In genomic region chr12:53962004-53962403, GRCm38 (mm10) we compare ENCODE assay signal across 28 mouse cellular contexts.
DNase-seq lines count a peak whose midpoint lies in the region; ATAC-seq and TF ChIP-seq lines count a peak whose summit lies in the region.
"Had no signal": no experiment of that assay in that cellular context is flagged by ENCODE, and none has a peak within 500 bp of the region (broad histone marks: within the 10 kb centered on the region; RNA-seq: fewer than 3 reads in every experiment).

No protein-coding gene starts in this region.

- 44% methylated on average over 7 of the region's 7 CpGs for WGBS in hindbrain, embryonic 11.5 days
- 32% methylated on average over 7 of the region's 7 CpGs for WGBS in hindbrain, embryonic 16.5 days
- 53% methylated on average over 7 of the region's 7 CpGs for WGBS in hindbrain, embryonic 12.5 days
- WGBS in midbrain, embryonic 13.5 days, result 18% methylated on average over 7 of the region's 7 CpGs
- WGBS in heart, embryonic 12.5 days, result 71% methylated on average over 7 of the region's 7 CpGs

- peak; percentile 59; the same call in 1 of the 2 replicates for ATAC-seq in hindbrain, embryonic 11.5 days (ENCODE audit: low FRiP score)
- ATAC-seq in hindbrain, embryonic 16.5 days, result no peak
- peak; percentile 68 for ATAC-seq in hindbrain, embryonic 12.5 days (ENCODE audit: low FRiP score)
- peak; percentile 65 for ATAC-seq in midbrain, embryonic 13.5 days
- no peak for ATAC-seq in heart, embryonic 12.5 days (ENCODE audit: insufficient number of reproducible peaks, low FRiP score)
- ATAC-seq: activated CD4-positive, CD25-positive, alpha-beta regulatory T cell, adult 4 months; forebrain, postnatal 0 days; inflammation-experienced regulatory T-cells, adult 6 months had no signal

- no peaks in the 10 kb centered on the region for H3K36me3 ChIP-seq in hindbrain, embryonic 11.5 days (ENCODE audit: control insufficient read depth, insufficient read depth, low read length)
- H3K36me3 ChIP-seq in hindbrain, embryonic 16.5 days (ENCODE audit: control insufficient read depth, insufficient read depth, low read length), result no peaks in the 10 kb centered on the region
- no peaks in the 10 kb centered on the region for H3K36me3 ChIP-seq in hindbrain, embryonic 12.5 days
- H3K36me3 ChIP-seq in midbrain, embryonic 13.5 days, result no peaks in the 10 kb centered on the region
- H3K36me3 ChIP-seq in heart, embryonic 12.5 days, result no peaks in the 10 kb centered on the region
- H3K36me3 ChIP-seq: embryonic facial prominence, embryonic 10.5 days; embryonic facial prominence, embryonic 15.5 days; forebrain, embryonic 12.5 days; kidney, embryonic 15.5 days; limb, embryonic 12.5 days; liver, embryonic 15.5 days; neural tube, embryonic 13.5 days had no signal

- no peaks in the 10 kb centered on the region for H3K4me1 ChIP-seq in hindbrain, embryonic 11.5 days (replicated peaks; ENCODE audit: control insufficient read depth, insufficient read depth, low read length)
- H3K4me1 ChIP-seq in hindbrain, embryonic 16.5 days (ENCODE audit: control insufficient read depth, insufficient read depth, low read depth, low read length), result no peaks in the 10 kb centered on the region; the same call in 1 of the 2 replicates
- peaks cover 11% of the 10 kb centered on the region for H3K4me1 ChIP-seq in hindbrain, embryonic 12.5 days
- peaks cover 22% of the 10 kb centered on the region for H3K4me1 ChIP-seq in midbrain, embryonic 13.5 days (replicated peaks)
- H3K4me1 ChIP-seq in heart, embryonic 12.5 days (replicated peaks), result no peaks in the 10 kb centered on the region
- H3K4me1 ChIP-seq: embryonic facial prominence, embryonic 10.5 days; embryonic facial prominence, embryonic 15.5 days; kidney, embryonic 15.5 days; liver, embryonic 15.5 days had no signal

- DNase-seq in hindbrain, embryonic 11.5 days (ENCODE audit: low spot score), result peak; percentile 35
- DNase-seq in brain, embryonic 14.5 days (ENCODE audit: low read depth), result peak; percentile 61
- DNase-seq: adrenal gland, adult 8-10 months; cerebellum, adult 9-10 months; cerebellum, postnatal 36 days; forebrain, postnatal 0 days; heart, postnatal 36 days; kidney, adult 18-20 months; kidney, postnatal 25 days; lung, embryonic 14.5 days; lung, postnatal 14 days; right cerebral cortex, postnatal 14 days; thymus, postnatal 4 days had no signal

- no peaks in the 10 kb centered on the region for H3K27me3 ChIP-seq in hindbrain, embryonic 11.5 days (ENCODE audit: control insufficient read depth, insufficient read depth, low read length)
- H3K27me3 ChIP-seq in hindbrain, embryonic 16.5 days (replicated peaks; ENCODE audit: control insufficient read depth, insufficient read depth, low read length), result no peaks in the 10 kb centered on the region
- no peaks in the 10 kb centered on the region for H3K27me3 ChIP-seq in hindbrain, embryonic 12.5 days
- no peaks in the 10 kb centered on the region for H3K27me3 ChIP-seq in midbrain, embryonic 13.5 days
- no peaks in the 10 kb centered on the region for H3K27me3 ChIP-seq in heart, embryonic 12.5 days (replicated peaks)
- H3K27me3 ChIP-seq: CH12.LX; embryonic facial prominence, embryonic 15.5 days; forebrain, embryonic 12.5 days; kidney, embryonic 15.5 days; limb, embryonic 12.5 days; liver, embryonic 15.5 days; neural tube, embryonic 13.5 days had no signal

- H3K9me3 ChIP-seq in hindbrain, embryonic 11.5 days (ENCODE audit: control insufficient read depth, low read length), result no peaks in the 10 kb centered on the region
- no peaks in the 10 kb centered on the region for H3K9me3 ChIP-seq in hindbrain, embryonic 16.5 days (ENCODE audit: control insufficient read depth, low read length)
- H3K9me3 ChIP-seq in hindbrain, embryonic 12.5 days (replicated peaks), result no peaks in the 10 kb centered on the region
- no peaks in the 10 kb centered on the region for H3K9me3 ChIP-seq in midbrain, embryonic 13.5 days
- H3K9me3 ChIP-seq in heart, embryonic 12.5 days (replicated peaks), result no peaks in the 10 kb centered on the region
- H3K9me3 ChIP-seq: embryonic facial prominence, embryonic 10.5 days; embryonic facial prominence, embryonic 15.5 days; forebrain, embryonic 12.5 days; kidney, embryonic 15.5 days; limb, embryonic 12.5 days; liver, embryonic 15.5 days; neural tube, embryonic 13.5 days had no signal

- no peak overlapping the region for H3K9ac ChIP-seq in hindbrain, embryonic 11.5 days (ENCODE audit: low read depth, low read length)
- no peak overlapping the region for H3K9ac ChIP-seq in hindbrain, embryonic 16.5 days (ENCODE audit: low read depth, low read length)
- H3K9ac ChIP-seq in hindbrain, embryonic 12.5 days, result no peak overlapping the region
- H3K9ac ChIP-seq in midbrain, embryonic 13.5 days (replicated peaks), result no peak overlapping the region
- no peak overlapping the region for H3K9ac ChIP-seq in heart, embryonic 12.5 days
- H3K9ac ChIP-seq: embryonic facial prominence, embryonic 15.5 days; forebrain, embryonic 12.5 days; forebrain, postnatal 0 days; kidney, embryonic 15.5 days; limb, embryonic 12.5 days; liver, embryonic 15.5 days; lung, embryonic 14.5 days; neural tube, embryonic 13.5 days had no signal

- no peak overlapping the region for H3K4me3 ChIP-seq in hindbrain, embryonic 11.5 days (ENCODE audit: low read depth, low read length)
- H3K4me3 ChIP-seq in hindbrain, embryonic 16.5 days (ENCODE audit: low read length), result no peak overlapping the region
- H3K4me3 ChIP-seq in hindbrain, embryonic 12.5 days, result no peak overlapping the region
- H3K4me3 ChIP-seq in midbrain, embryonic 13.5 days (replicated peaks), result no peak overlapping the region
- H3K4me3 ChIP-seq in heart, embryonic 12.5 days, result no peak overlapping the region
- H3K4me3 ChIP-seq: embryonic facial prominence, embryonic 10.5 days; embryonic facial prominence, embryonic 15.5 days; forebrain, embryonic 12.5 days; kidney, embryonic 15.5 days; left cerebral cortex, adult 2 months; limb, embryonic 12.5 days; liver, embryonic 15.5 days; neural tube, embryonic 13.5 days had no signal

- TF ChIP-seq CTCF in brain, embryonic 14.5 days (IDR thresholded peaks at IDR 0.05; ENCODE audit: borderline replicate concordance, extremely low read depth, insufficient read depth, insufficient read length), result no peak

- H3K4me2 ChIP-seq in hindbrain, embryonic 11.5 days (replicated peaks; ENCODE audit: low read depth, low read length), result no peak overlapping the region
- no peak overlapping the region for H3K4me2 ChIP-seq in hindbrain, embryonic 16.5 days (ENCODE audit: low read length)
- H3K4me2 ChIP-seq in hindbrain, embryonic 12.5 days (replicated peaks), result no peak overlapping the region
- 0 out of 2 replicates have a peak overlapping the region, but pooled peaks have one; percentile 9 for H3K4me2 ChIP-seq in midbrain, embryonic 13.5 days (replicated peaks)
- no peak overlapping the region for H3K4me2 ChIP-seq in heart, embryonic 12.5 days
- H3K4me2 ChIP-seq: embryonic facial prominence, embryonic 15.5 days; forebrain, embryonic 12.5 days; kidney, embryonic 15.5 days; limb, embryonic 12.5 days; liver, embryonic 15.5 days; lung, embryonic 14.5 days; neural tube, embryonic 13.5 days had no signal

- no peak overlapping the region for H3K27ac ChIP-seq in hindbrain, embryonic 11.5 days (ENCODE audit: low read depth, low read length)
- no peak overlapping the region for H3K27ac ChIP-seq in hindbrain, embryonic 16.5 days (ENCODE audit: low read depth, low read length)
- H3K27ac ChIP-seq in hindbrain, embryonic 12.5 days, result peak overlapping the region; percentile 35; the same call in 1 of the 2 replicates
- 0 out of 2 replicates have a peak overlapping the region, but pooled peaks have one; percentile 14 for H3K27ac ChIP-seq in midbrain, embryonic 13.5 days
- no peak overlapping the region for H3K27ac ChIP-seq in heart, embryonic 12.5 days (ENCODE audit: poor library complexity, severe bottlenecking)
- H3K27ac ChIP-seq: embryonic facial prominence, embryonic 10.5 days; embryonic facial prominence, embryonic 15.5 days; forebrain, embryonic 12.5 days; kidney, embryonic 15.5 days; left cerebral cortex, adult 2 months; limb, embryonic 12.5 days; liver, embryonic 15.5 days; neural tube, embryonic 13.5 days had no signal

- no peak for TF ChIP-seq POLR2A in brain, embryonic 14.5 days (IDR thresholded peaks at IDR 0.05; ENCODE audit: borderline replicate concordance, extremely low read depth, insufficient read depth, insufficient read length, poor library complexity, severe bottlenecking)

Comparison
In these comparisons a context has a peak if more than half of its experiments do, and no peak if none do; other contexts are left out.
1. ATAC-seq: peak in hindbrain, embryonic 11.5 days (single experiment), hindbrain, embryonic 12.5 days (single experiment) and midbrain, embryonic 13.5 days (single experiment); none in hindbrain, embryonic 16.5 days (single experiment) and heart, embryonic 12.5 days (single experiment).
2. H3K27ac ChIP-seq: peak in hindbrain, embryonic 12.5 days (single experiment) and midbrain, embryonic 13.5 days (single experiment); none in hindbrain, embryonic 11.5 days (single experiment), hindbrain, embryonic 16.5 days (single experiment) and heart, embryonic 12.5 days (single experiment).